Mouse (Mus musculus): ENCODE data around the gene Cdan1. TPM values are rescaled to one million over a fixed set of nuclear protein-coding genes. Genes with fewer than 3 reads are reported as not detected.
A peak's percentile ranks its signal among the peaks of the same experiment; 100 is the strongest.
"Not testable (repeated sequence)": the region's sequence is repeated elsewhere in the genome, so short reads cannot be mapped to it uniquely, and the experiment has no call there.

Cdan1 gene
- polyA plus RNA-seq, 1 experiment = 7.8 TPM

DNA sequence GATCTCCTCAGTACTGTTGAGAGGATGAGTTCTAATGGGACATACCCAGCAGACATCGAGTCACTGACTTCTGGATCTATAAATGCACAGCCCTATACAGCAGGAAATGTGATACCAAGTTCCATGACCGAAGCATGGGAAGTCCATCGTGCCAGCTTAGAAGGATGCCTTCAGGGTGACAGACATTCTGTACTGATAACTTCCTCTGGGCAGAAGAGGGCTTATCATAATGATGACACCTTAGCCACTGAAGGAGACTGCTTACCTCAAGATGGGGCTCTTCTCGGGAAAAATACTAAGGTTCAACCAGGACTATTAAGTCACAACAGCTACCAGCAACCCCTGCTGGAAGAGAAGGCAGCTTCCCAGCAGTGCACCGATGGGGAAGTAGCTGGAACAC, 152.2 kb downstream of the Cdan1 start:
- no peak for TF ChIP-seq GATA1 (IDR thresholded peaks at IDR 0.05; ENCODE audit: borderline replicate concordance, low read length)
- TF ChIP-seq FLI1 (IDR thresholded peaks at IDR 0.05; ENCODE audit: low read length) = no peak
- Histone ChIP-seq H3K9me3 (no peaks in the 10 kb centered on the region), H3K4me1 (peaks cover 45% of the 10 kb centered on the region), H3K4me3 (replicated peaks) (peak overlapping the region; percentile 34), H3K36me3 (replicated peaks; ENCODE audit: low read length) (no peaks in the 10 kb centered on the region), H3K27me3 (replicated peaks) (peaks cover 33% of the 10 kb centered on the region)

DNA sequence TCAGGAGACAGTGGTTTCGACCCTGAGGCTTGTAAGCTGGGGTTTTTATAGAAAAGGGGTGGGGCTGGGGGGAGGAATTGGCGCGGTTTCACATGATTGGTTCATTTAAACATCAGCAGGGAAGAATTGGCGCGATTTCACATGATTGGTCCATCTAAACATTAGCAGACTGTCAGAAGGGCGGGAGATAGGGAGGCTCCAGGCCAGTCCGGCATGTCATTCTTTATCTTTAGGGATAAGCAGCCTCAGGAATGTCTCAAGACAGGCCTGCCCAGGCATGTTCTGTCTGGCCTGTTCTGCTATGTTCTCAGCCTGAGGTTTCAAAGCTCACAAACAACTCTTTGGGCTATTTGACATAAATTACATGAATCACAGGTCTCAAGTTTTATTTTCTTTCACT, 168.8 kb downstream of the Cdan1 start:
- H3K4me3 ChIP-seq (replicated peaks); H3K4me1 ChIP-seq: not testable (repeated sequence)
- Histone ChIP-seq H3K27me3 (replicated peaks) (peaks cover 15% of the 10 kb centered on the region), H3K9me3 (peaks cover 10% of the 10 kb centered on the region), H3K36me3 (replicated peaks; ENCODE audit: low read length) (peaks cover 16% of the 10 kb centered on the region)

DNA sequence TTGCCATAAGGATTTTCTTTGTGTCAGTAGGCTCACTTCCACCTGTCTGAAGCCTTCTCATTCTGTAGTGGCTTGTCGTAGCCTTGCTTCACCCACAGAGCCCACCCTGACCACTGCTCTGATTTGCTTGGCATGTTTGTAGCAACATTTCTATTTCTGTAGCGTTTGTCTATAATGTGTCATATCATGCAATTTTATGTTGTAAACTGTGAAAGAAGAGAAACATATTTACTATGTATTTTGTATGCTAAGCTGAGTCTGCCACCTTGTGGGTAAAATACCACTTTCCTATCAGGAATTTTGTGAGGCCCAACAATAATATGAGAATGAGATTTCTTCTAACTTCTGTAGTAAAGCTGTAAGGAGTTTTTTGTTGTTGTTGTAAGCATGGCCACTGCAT, 179.7 kb downstream of the Cdan1 start:
- TF ChIP-seq GATA1 (IDR thresholded peaks at IDR 0.05; ENCODE audit: borderline replicate concordance, low read length) (no peak), FLI1 (IDR thresholded peaks at IDR 0.05; ENCODE audit: low read length) (no peak)
- Histone ChIP-seq H3K4me1 (peaks cover 26% of the 10 kb centered on the region), H3K27me3 (replicated peaks) (peaks cover 2% of the 10 kb centered on the region), H3K9me3 (no peaks in the 10 kb centered on the region), H3K4me3 (replicated peaks) (no peak overlapping the region), H3K36me3 (replicated peaks; ENCODE audit: low read length) (peaks cover 7% of the 10 kb centered on the region)

DNA sequence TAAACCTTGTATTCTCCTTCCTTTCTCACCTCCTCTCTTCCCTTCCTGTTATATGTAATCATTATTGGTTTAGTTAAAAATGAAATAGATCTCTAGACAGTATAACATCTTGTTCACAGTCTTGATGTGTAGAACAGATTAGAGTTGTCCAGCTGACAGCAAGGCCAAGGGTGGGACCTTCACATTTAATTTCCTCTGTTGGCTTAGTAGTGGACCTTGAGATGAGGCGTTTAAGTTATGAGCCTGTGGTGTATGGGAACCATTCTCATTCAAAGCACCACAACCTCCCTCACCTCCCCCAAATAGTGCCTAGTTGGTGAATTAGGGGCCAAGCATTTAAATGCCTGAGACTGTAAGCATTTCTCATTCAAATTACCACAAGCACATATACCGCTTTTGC, 182.5 kb downstream of the Cdan1 start:
- Histone ChIP-seq H3K4me1 (peaks cover 32% of the 10 kb centered on the region), H3K9me3 (no peaks in the 10 kb centered on the region), H3K36me3 (replicated peaks; ENCODE audit: low read length) (peaks cover 7% of the 10 kb centered on the region), H3K4me3 (replicated peaks) (no peak overlapping the region), H3K27me3 (replicated peaks) (peaks cover 4% of the 10 kb centered on the region)
- TF ChIP-seq FLI1 (IDR thresholded peaks at IDR 0.05; ENCODE audit: low read length) = no peak
- no peak for TF ChIP-seq GATA1 (IDR thresholded peaks at IDR 0.05; ENCODE audit: borderline replicate concordance, low read length)

Other genes with a start within 250 kb of the Cdan1 start
- gene Haus2, start 240.7 kb downstream of the Cdan1 start, polyA plus RNA-seq (2012; ENCODE audit: insufficient read depth, low replicate concordance) = 0.89 and 1.6 TPM in 2 replicates
- gene Lrrc57, start 240.6 kb downstream of the Cdan1 start, polyA plus RNA-seq (2012; ENCODE audit: insufficient read depth, low replicate concordance) = 2.1 TPM in 1 of 2 replicates, not detected in the other
- gene Stard9, start 221.0 kb downstream of the Cdan1 start, polyA plus RNA-seq (2012; ENCODE audit: insufficient read depth, low replicate concordance) = 0.30 TPM in 1 of 2 replicates, not detected in the other
- 1.5 TPM in 1 of 2 replicates, not detected in the other for gene Ttbk2, start 476 bp upstream of the Cdan1 start, polyA plus RNA-seq (2012; ENCODE audit: insufficient read depth, low replicate concordance)
- gene Ubr1, start 120.6 kb upstream of the Cdan1 start, polyA plus RNA-seq (2012; ENCODE audit: insufficient read depth, low replicate concordance) = 3.7 TPM in 1 of 2 replicates, not detected in the other
- 0.64 and 1.4 TPM in 2 replicates for gene Tmem62, start 126.9 kb upstream of the Cdan1 start, polyA plus RNA-seq (2012; ENCODE audit: insufficient read depth, low replicate concordance)
- 3.2 and 12.3 TPM in 2 replicates for gene Ccndbp1, start 158.3 kb upstream of the Cdan1 start, polyA plus RNA-seq (2012; ENCODE audit: insufficient read depth, low replicate concordance)
- gene Epb42, start 186.9 kb upstream of the Cdan1 start, polyA plus RNA-seq (2012; ENCODE audit: insufficient read depth, low replicate concordance) = 2.6 TPM in 1 of 2 replicates, not detected in the other
- gene Tgm5, start 235.7 kb upstream of the Cdan1 start, polyA plus RNA-seq (2012; ENCODE audit: insufficient read depth, low replicate concordance) = 0.03 TPM in 1 of 2 replicates, not detected in the other